Mouse (Mus musculus) heart, embryonic 11.5 days (tissue): ENCODE data around the gene Pax9. TPM values are rescaled to one million over a fixed set of nuclear protein-coding genes. Genes with fewer than 3 reads are reported as not detected.

Experiments used
- ATAC-seq: fragments of 200-750 bp; cut with Nextera tagmentation; replicated peaks from 2 replicates; pipeline ENCODE4 v1.8.0; 2017; ENCODE audit warnings: moderate library complexity; ENCODE audit not compliant: insufficient number of reproducible peaks, low FRiP score, low TSS enrichment
- H3K27ac ChIP-seq: fragments of 300-500 bp; sonication (generic); 2 replicates; pipeline ENCODE4 v1.5.1; 2014; ENCODE audit warnings: mild to moderate bottlenecking, low read depth, low read length
- H3K27me3 ChIP-seq: fragments of 300-500 bp; sonication (generic); 2 replicates; pipeline ENCODE4 v1.6.1; 2014; ENCODE audit warnings: mild to moderate bottlenecking, low read length, mixed read lengths; ENCODE audit not compliant: control insufficient read depth, insufficient read depth
- H3K36me3 ChIP-seq: fragments of 300-500 bp; sonication (generic); 2 replicates; pipeline ENCODE4 v1.6.1; 2014; ENCODE audit warnings: mild to moderate bottlenecking, low read length, moderate library complexity, mixed read lengths; ENCODE audit not compliant: control insufficient read depth, insufficient read depth
- H3K4me1 ChIP-seq: fragments of 300-500 bp; sonication (generic); 2 replicates; pipeline ENCODE4 v1.6.1; 2014; ENCODE audit warnings: low read length; ENCODE audit not compliant: control insufficient read depth, insufficient read depth
- H3K4me2 ChIP-seq: fragments of 300-500 bp; sonication (generic); 2 replicates; pipeline ENCODE4 v1.6.1; 2014; ENCODE audit warnings: mild to moderate bottlenecking, moderate library complexity
- H3K4me3 ChIP-seq: fragments of 300-500 bp; sonication (generic); 2 replicates; pipeline ENCODE4 v1.5.1; 2014; ENCODE audit warnings: low read depth, low read length
- H3K9ac ChIP-seq: fragments of 300-500 bp; sonication (generic); 2 replicates; pipeline ENCODE4 v1.6.1; 2014; ENCODE audit warnings: mild to moderate bottlenecking, low read depth, low read length, moderate library complexity
- H3K9me3 ChIP-seq: fragments of 300-500 bp; sonication (generic); replicated peaks from 2 replicates; pipeline ENCODE4 v1.6.1; 2016; ENCODE audit warnings: low read length; ENCODE audit not compliant: control insufficient read depth
- WGBS: fragments of 180-500 bp; shearing (Covaris S2); extraction: QIAGEN DNeasy Blood & Tissue Kit; methylation state at CpG from one replicate; pipeline ENCODE4 v1.1.7; 2014; ENCODE audit not compliant: insufficient replicate concordance; 5-methylcytosine and 5-hydroxymethylcytosine counted together
- polyA plus RNA-seq: library from polyadenylated mRNA; unstranded; fragments of >200 nt; fragmentation: Nextera tagmentation; extraction: Ambion mirVana; gene quantifications from 2 replicates; pipeline ENCODE4 v1.2.1, GENCODE M21; 2014

The Pax9 gene
- polyA plus RNA-seq, 1 experiment from 2014 or later, result 0.50 TPM

DNA sequence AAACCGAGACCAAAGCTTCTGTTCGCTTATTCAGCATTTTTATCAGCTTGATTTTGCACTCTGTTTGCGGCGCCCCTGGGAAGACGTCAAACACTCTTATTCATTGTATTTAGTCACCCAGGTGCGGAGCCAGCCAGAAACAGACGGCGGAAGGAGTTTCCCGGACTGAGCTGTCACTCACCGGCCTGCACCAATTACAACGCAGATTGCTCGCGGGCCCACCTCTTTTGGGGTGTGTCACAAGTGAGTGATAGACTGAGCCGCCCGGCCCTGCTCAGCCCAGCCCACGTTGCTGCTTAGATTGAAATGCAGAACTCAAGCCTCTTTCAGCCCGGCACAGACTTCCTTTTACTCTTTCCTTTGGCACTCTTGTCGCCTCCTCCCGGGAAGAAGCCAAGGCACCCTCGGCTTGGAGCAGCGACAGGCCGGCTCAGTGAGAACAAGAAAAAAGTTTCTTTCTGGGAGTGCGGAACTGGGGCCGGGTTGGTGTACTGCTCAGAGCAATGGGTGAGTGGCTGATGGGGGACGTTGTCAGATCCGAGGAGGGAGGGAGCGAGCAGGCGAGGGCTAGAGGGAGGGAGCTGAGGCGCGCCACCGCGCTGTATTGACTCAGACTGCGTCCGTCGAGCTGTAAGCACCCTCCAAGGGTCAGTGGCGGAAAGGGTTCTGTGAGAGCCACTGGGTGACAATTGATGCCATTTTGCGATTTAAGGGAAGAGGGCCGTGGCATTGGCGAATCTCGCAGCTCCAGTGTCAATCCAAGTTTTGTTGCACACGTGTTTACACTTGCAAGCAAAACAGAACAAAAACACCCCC, 4.0 kb downstream of the Pax9 start:
- Histone ChIP-seq H3K4me2 (peak overlapping the region; percentile 80), H3K27ac (no peak overlapping the region), H3K4me1 (peaks cover 20% of the 10 kb centered on the region), H3K36me3 (no peaks in the 10 kb centered on the region), H3K9ac (no peak overlapping the region), H3K4me3 (peak overlapping the region; percentile 43), H3K27me3 (peaks cover 96% of the 10 kb centered on the region), H3K9me3 (no peaks in the 10 kb centered on the region)
- under 1% methylated on average over 41 of the region's 41 CpGs for WGBS
- ATAC-seq, result peak; percentile 87

DNA sequence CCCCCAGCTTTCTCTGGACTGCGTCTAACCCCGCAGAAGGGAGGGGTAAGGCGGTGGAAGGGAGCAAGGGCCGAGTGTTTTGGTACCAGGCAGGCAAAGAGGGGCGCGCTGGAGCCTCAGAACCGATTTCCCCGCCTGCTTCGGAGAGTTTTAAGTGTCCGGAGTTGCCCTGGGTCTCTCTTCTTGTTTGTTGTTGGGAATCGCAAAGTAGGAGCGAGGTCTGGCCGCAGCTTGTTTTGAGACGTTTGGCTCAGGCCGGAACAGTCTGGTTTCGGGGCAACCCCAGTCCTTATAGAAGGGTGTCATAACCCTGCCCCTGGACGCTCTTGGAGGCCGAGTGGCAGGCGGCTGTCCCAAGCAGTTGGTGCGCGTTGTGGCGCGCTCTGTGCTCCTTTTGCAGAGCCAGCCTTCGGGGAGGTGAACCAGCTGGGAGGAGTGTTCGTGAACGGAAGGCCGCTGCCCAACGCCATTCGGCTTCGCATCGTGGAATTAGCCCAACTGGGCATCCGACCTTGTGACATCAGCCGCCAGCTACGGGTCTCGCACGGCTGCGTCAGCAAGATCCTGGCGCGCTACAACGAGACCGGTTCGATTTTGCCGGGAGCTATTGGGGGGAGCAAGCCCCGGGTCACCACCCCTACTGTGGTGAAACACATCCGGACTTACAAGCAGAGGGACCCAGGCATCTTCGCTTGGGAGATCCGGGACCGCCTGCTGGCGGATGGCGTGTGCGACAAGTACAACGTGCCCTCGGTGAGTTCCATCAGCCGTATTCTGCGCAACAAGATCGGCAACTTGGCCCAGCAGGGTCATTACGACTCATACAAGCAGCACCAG, 4.8 kb downstream of the Pax9 start:
- H3K27ac ChIP-seq, result no peak overlapping the region
- H3K27me3 ChIP-seq, result peaks cover 94% of the 10 kb centered on the region
- under 1% methylated on average over 57 of the region's 57 CpGs for WGBS
- no peaks in the 10 kb centered on the region for H3K9me3 ChIP-seq
- no peaks in the 10 kb centered on the region for H3K36me3 ChIP-seq
- peaks cover 16% of the 10 kb centered on the region for H3K4me1 ChIP-seq
- no peak overlapping the region for H3K9ac ChIP-seq
- peak; percentile 32; the same call in 1 of the 2 replicates for ATAC-seq
- H3K4me3 ChIP-seq, result peak overlapping the region; percentile 43
- peak overlapping the region; percentile 80 for H3K4me2 ChIP-seq

DNA sequence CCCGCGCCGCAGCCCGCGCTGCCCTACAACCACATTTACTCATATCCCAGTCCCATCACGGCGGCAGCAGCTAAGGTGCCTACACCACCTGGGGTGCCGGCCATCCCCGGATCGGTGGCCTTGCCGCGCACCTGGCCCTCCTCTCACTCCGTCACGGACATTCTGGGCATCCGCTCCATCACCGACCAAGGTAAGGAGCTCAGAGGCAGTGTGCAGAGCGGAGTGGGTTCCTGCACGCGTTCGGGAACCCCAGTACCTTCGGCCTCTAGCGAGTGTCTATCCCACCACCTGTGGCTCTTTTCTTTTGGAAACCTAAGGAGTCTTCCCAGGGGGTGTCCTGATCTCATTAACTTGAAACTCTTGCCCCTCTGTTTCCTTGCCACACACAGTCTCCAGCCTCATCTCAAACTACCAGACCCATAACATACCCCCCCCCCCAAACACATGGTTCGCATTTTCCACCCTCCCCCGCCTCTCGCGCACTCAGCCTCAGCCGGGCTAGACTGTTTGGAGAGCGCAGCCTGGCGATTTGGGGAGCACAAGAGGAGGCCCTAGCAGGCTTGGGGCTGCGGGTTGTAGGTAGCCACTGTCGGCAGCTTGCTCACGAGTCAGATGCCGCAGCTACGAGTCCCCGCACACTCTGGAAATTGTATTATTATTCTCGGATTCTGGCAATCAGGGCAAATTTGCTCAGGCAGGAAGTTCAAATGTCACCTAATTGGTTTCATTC, 5.6 kb downstream of the Pax9 start:
- Histone ChIP-seq H3K4me1 (peaks cover 13% of the 10 kb centered on the region), H3K4me3 (peak overlapping the region; percentile 43), H3K27ac (no peak overlapping the region), H3K9ac (no peak overlapping the region), H3K4me2 (peak overlapping the region; percentile 80), H3K27me3 (peaks cover 89% of the 10 kb centered on the region), H3K9me3 (no peaks in the 10 kb centered on the region), H3K36me3 (no peaks in the 10 kb centered on the region)
- no peak for ATAC-seq
- under 1% methylated on average over 36 of the region's 36 CpGs for WGBS

DNA sequence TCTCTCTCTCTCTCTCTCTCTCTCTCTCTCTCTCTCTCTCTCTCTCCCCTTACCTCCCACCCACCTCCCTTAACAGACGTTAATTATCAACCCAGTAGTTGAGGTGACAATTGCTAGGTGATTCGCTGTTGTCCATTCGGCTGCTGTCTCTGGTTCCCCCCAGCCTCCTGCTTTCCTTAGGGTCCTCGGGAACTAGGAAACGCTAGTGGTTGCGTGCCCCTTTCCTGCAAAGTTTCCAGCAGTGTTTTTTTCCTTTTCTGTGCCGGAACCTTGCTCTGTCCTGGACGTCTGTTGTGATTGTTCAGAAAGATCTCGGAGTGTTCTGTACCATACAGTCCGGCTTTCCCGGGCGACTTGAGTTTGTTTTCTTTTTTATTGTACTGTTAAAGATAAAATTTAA, 6.2 kb downstream of the Pax9 start:
- Histone ChIP-seq H3K4me2 (peak overlapping the region; percentile 45), H3K4me3 (no peak overlapping the region), H3K9ac (no peak overlapping the region)

GRCm38 (mm10) chr12:56698191-56698980, 6.8 kb downstream of the Pax9 start:
- Histone ChIP-seq H3K27ac (no peak overlapping the region), H3K4me2 (no peak overlapping the region), H3K27me3 (peaks cover 83% of the 10 kb centered on the region), H3K4me1 (peaks cover 11% of the 10 kb centered on the region), H3K9me3 (no peaks in the 10 kb centered on the region), H3K9ac (no peak overlapping the region), H3K36me3 (no peaks in the 10 kb centered on the region), H3K4me3 (no peak overlapping the region)
- ATAC-seq, result no peak
- 3% methylated on average over 8 of the region's 8 CpGs for WGBS

More for the DNA sequence above, 6.2 kb downstream of the Pax9 start:
- no peak for ATAC-seq
- Histone ChIP-seq H3K4me1 (peaks cover 11% of the 10 kb centered on the region), H3K9me3 (no peaks in the 10 kb centered on the region), H3K27me3 (peaks cover 89% of the 10 kb centered on the region), H3K27ac (no peak overlapping the region), H3K36me3 (no peaks in the 10 kb centered on the region)
- under 1% methylated on average over 12 of the region's 12 CpGs for WGBS

- Histone ChIP-seq H3K4me3 (no peak overlapping the region), H3K9ac (no peak overlapping the region), H3K27me3 (peaks cover 73% of the 10 kb centered on the region), H3K9me3 (no peaks in the 10 kb centered on the region), H3K36me3 (no peaks in the 10 kb centered on the region), H3K4me1 (peaks cover 11% of the 10 kb centered on the region), H3K27ac (no peak overlapping the region), H3K4me2 (no peak overlapping the region)
- WGBS, result 12% methylated on average over 3 of the region's 3 CpGs
- no peak for ATAC-seq
Observed at GRCm38 (mm10) chr12:56699351-56699750, 7.8 kb downstream of the Pax9 start.

DNA sequence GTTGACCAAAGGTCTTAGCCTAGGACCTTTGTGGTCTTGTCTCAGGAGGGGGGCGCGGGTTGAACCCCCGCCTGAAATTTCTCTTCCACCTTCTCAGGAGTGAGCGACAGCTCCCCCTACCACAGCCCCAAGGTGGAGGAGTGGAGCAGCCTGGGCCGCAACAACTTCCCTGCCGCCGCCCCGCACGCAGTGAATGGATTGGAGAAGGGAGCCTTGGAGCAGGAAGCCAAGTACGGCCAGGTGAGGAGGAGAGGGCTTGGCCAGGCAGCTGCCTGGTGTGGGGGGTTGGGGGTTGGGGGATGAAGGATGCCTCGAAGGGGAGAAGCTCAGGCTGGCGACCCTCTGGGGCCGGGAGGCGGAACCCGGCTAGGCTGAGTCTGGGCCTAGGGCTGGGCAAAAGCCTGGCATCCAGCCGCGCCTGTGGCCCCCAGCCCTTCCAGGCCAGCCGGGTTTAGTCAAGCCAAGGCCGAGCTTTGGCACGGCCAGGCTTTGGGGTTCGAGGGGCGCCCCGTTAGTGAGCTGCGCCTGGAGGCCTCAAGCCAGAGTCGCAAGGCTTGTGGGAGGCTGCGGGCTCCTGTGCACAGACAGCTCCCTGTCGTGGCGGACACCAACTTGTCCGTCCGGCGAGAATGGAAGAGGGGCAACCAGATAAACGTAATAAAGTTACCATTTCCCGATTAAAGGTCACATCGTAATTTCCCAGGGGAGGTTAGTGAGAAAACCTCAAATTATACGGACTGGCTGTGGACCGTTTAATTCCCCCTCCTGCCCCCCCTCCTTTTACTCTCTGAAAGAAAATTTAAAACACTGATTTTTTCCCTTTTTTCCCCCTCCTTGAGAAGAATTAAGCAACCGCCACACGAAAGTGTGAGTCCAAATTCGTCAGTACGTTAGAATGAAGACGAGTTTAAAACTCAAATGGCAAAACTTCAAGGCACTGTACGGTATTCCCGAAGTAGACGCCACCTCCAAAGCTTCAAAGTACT, 8.6 kb downstream of the Pax9 start:
- 4% methylated on average over 44 of the region's 44 CpGs for WGBS
- ATAC-seq, result no peak
- no peak overlapping the region for H3K27ac ChIP-seq
- H3K4me2 ChIP-seq, result peak overlapping the region; percentile 5; the same call in 1 of the 2 replicates
- H3K9ac ChIP-seq, result no peak overlapping the region
- peaks cover 65% of the 10 kb centered on the region for H3K27me3 ChIP-seq
- no peak overlapping the region for H3K4me3 ChIP-seq
- no peaks in the 10 kb centered on the region for H3K36me3 ChIP-seq
- no peaks in the 10 kb centered on the region for H3K9me3 ChIP-seq
- peaks cover 11% of the 10 kb centered on the region for H3K4me1 ChIP-seq
